Mouse (Mus musculus) MEL (cell line): Measurements from ENCODE around the gene Zfp575. TPM values are rescaled to one million over a fixed set of nuclear protein-coding genes. Genes with fewer than 3 reads are reported as not detected.

Source experiments
- DNase-seq: peaks from one replicate; pipeline ENCODE4 v3.0.0; 2011; ENCODE audit warnings: low read depth, low spot score
- H3K27ac ChIP-seq: 2 replicates; pipeline ENCODE4 v1.5.1; 2012; ENCODE audit warnings: low read depth, mild to moderate bottlenecking, control low read depth, low read length, moderate library complexity; ENCODE audit not compliant: control insufficient read depth
- H3K27me3 ChIP-seq, 2 experiments: fragments of 150-350 bp in 1 of 2; sonication (generic) in 1 of 2; 2 replicates each; pipeline ENCODE4 v1.6.1; 2012; ENCODE audit warnings: low read length in 2 of 2, mild to moderate bottlenecking in 2 of 2, improper control_type of control experiment in 1 of 2, moderate library complexity in 1 of 2; ENCODE audit not compliant: insufficient read depth in 2 of 2, control insufficient read depth in 1 of 2
- H3K36me3 ChIP-seq, 2 experiments: 2 replicates each; pipeline ENCODE4 v1.6.1; 2012 to 2014; ENCODE audit warnings: low read length in 2 of 2, improper control_type of control experiment in 1 of 2, inconsistent platforms in 1 of 2, mild to moderate bottlenecking in 1 of 2; ENCODE audit not compliant: insufficient read depth in 2 of 2, control insufficient read depth in 1 of 2
- H3K4me1 ChIP-seq, 2 experiments: fragments of 150-350 bp in 1 of 2; sonication (generic) in 1 of 2; 2 replicates each; pipeline ENCODE4 v1.6.1; 2012; ENCODE audit warnings: low read length in 2 of 2, improper control_type of control experiment in 1 of 2, mild to moderate bottlenecking in 1 of 2; ENCODE audit not compliant: insufficient read depth in 2 of 2, control insufficient read depth in 1 of 2
- H3K4me3 ChIP-seq, 2 experiments: fragments of 150-350 bp in 1 of 2; sonication (generic) in 1 of 2; 2 replicates each; pipeline ENCODE4 v1.5.1; 2012; ENCODE audit warnings: low read depth in 2 of 2, low read length in 2 of 2, mild to moderate bottlenecking in 2 of 2, moderate library complexity in 2 of 2, control low read depth in 1 of 2, improper control_type of control experiment in 1 of 2; ENCODE audit not compliant: control insufficient read depth in 1 of 2, insufficient read depth in 1 of 2
- H3K79me2 ChIP-seq: 2 replicates; pipeline ENCODE4 v1.6.1; 2012; ENCODE audit warnings: mild to moderate bottlenecking, low read length, moderate library complexity; ENCODE audit not compliant: control insufficient read depth, poor library complexity, insufficient read depth
- H3K9ac ChIP-seq: 2 replicates; pipeline ENCODE4 v1.6.1; 2012; ENCODE audit warnings: low read depth, mild to moderate bottlenecking, control low read depth, low read length, moderate library complexity; ENCODE audit not compliant: control insufficient read depth, poor library complexity, severe bottlenecking
- H3K9me3 ChIP-seq: fragments of 150-350 bp; sonication (generic); replicated peaks from 2 replicates; pipeline ENCODE4 v1.6.1; 2012; ENCODE audit warnings: mild to moderate bottlenecking, low read length, improper control_type of control experiment, moderate library complexity; ENCODE audit not compliant: insufficient read depth
- BHLHE40 ChIP-seq: IDR thresholded peaks from 2 replicates; pipeline ENCODE4 v1.6.1; 2012; ENCODE audit warnings: low read depth, mild to moderate bottlenecking, inconsistent platforms, low read length, improper control_type of control experiment, borderline replicate concordance
- CTCF ChIP-seq, 3 experiments: IDR thresholded peaks in 2 of 3; conservative IDR thresholded peaks in 1 of 3; 2 replicates each; pipeline ENCODE4 v1.5.1; 2011 to 2012; ENCODE audit warnings: low read length in 3 of 3, low read depth in 2 of 3, mild to moderate bottlenecking in 2 of 3, improper control_type of control experiment in 1 of 3, inconsistent platforms in 1 of 3, mixed read lengths in 1 of 3, moderate library complexity in 1 of 3; ENCODE audit not compliant: control insufficient read depth in 1 of 3, insufficient read depth in 1 of 3, poor library complexity in 1 of 3, severe bottlenecking in 1 of 3
- E2F4 ChIP-seq: IDR thresholded peaks from 2 replicates; pipeline ENCODE4 v1.6.1; 2011; ENCODE audit warnings: low read depth, low read length, improper control_type of control experiment, borderline replicate concordance
- ELF1 ChIP-seq: IDR thresholded peaks from 2 replicates; pipeline ENCODE4 v1.6.1; 2014; ENCODE audit warnings: low read depth, mild to moderate bottlenecking, inconsistent platforms, low read length, improper control_type of control experiment, moderate library complexity
- ETS1 ChIP-seq: IDR thresholded peaks from 2 replicates; pipeline ENCODE4 v1.6.1; 2012; ENCODE audit warnings: low read depth, mild to moderate bottlenecking, inconsistent platforms, low read length, improper control_type of control experiment, moderate library complexity
- GABPA ChIP-seq: IDR thresholded peaks from 2 replicates; pipeline ENCODE4 v1.6.1; 2012; ENCODE audit warnings: low read depth, mild to moderate bottlenecking, inconsistent platforms, low read length, improper control_type of control experiment, moderate library complexity
- KAT2A ChIP-seq: conservative IDR thresholded peaks from 2 replicates; pipeline ENCODE4 v1.6.1; 2012; ENCODE audit warnings: low read depth, low read length, improper control_type of control experiment, inconsistent platforms
- MAFK ChIP-seq: IDR thresholded peaks from 2 replicates; pipeline ENCODE4 v1.6.1; 2011; ENCODE audit warnings: low read depth, mild to moderate bottlenecking, low read length, improper control_type of control experiment, borderline replicate concordance
- MAX ChIP-seq: IDR thresholded peaks from 2 replicates; pipeline ENCODE4 v1.6.1; 2011; ENCODE audit warnings: low read length, improper control_type of control experiment
- MEF2A ChIP-seq: IDR thresholded peaks from 2 replicates; pipeline ENCODE4 v1.6.1; 2014; ENCODE audit warnings: low read depth, mild to moderate bottlenecking, inconsistent platforms, low read length, improper control_type of control experiment; ENCODE audit not compliant: poor library complexity, insufficient replicate concordance, severe bottlenecking; ENCODE audit errors: extremely low read depth
- MXI1 ChIP-seq: IDR thresholded peaks from 2 replicates; pipeline ENCODE4 v1.6.1; 2011; ENCODE audit warnings: mild to moderate bottlenecking, low read depth, low read length, improper control_type of control experiment
- MYB ChIP-seq: IDR thresholded peaks from 2 replicates; pipeline ENCODE4 v1.6.1; 2011; ENCODE audit warnings: mild to moderate bottlenecking, low read depth, low read length, improper control_type of control experiment
- MYC ChIP-seq: IDR thresholded peaks from 2 replicates; pipeline ENCODE4 v1.6.1; 2011; ENCODE audit warnings: low read depth, mild to moderate bottlenecking, low read length, improper control_type of control experiment, moderate library complexity
- NELFE ChIP-seq: IDR thresholded peaks from 2 replicates; pipeline ENCODE4 v1.6.1; 2011; ENCODE audit warnings: low read depth, low read length, improper control_type of control experiment
- NRF1 ChIP-seq: IDR thresholded peaks from 2 replicates; pipeline ENCODE4 v1.6.1; 2014; ENCODE audit warnings: low read depth, mild to moderate bottlenecking, inconsistent platforms, low read length, improper control_type of control experiment, moderate library complexity; ENCODE audit not compliant: poor library complexity, insufficient read depth, severe bottlenecking
- POLR2AphosphoS2 ChIP-seq: IDR thresholded peaks from 2 replicates; pipeline ENCODE4 v1.6.1; 2011; ENCODE audit warnings: low read length, improper control_type of control experiment
- RAD21 ChIP-seq: IDR thresholded peaks from 2 replicates; pipeline ENCODE4 v1.6.1; 2011; ENCODE audit warnings: mild to moderate bottlenecking, low read depth, low read length, improper control_type of control experiment
- RCOR1 ChIP-seq: IDR thresholded peaks from 2 replicates; pipeline ENCODE4 v1.6.1; 2012; ENCODE audit warnings: low read depth, mild to moderate bottlenecking, inconsistent platforms, low read length, improper control_type of control experiment
- TAL1 ChIP-seq: IDR thresholded peaks from 2 replicates; pipeline ENCODE4 v1.6.1; 2012; ENCODE audit warnings: mild to moderate bottlenecking, inconsistent platforms, low read length, moderate library complexity, mixed read lengths
- TBP ChIP-seq: IDR thresholded peaks from 2 replicates; pipeline ENCODE4 v1.8.0; 2011; ENCODE audit warnings: low read depth, low read length, improper control_type of control experiment
- TCF12 ChIP-seq: IDR thresholded peaks from 2 replicates; pipeline ENCODE4 v1.6.1; 2014; ENCODE audit warnings: low read depth, mild to moderate bottlenecking, inconsistent platforms, low read length, improper control_type of control experiment, moderate library complexity
- UBTF ChIP-seq: IDR thresholded peaks from 2 replicates; pipeline ENCODE4 v1.6.1; 2012; ENCODE audit warnings: low read depth, mild to moderate bottlenecking, inconsistent platforms, low read length, improper control_type of control experiment, moderate library complexity, borderline replicate concordance; ENCODE audit not compliant: insufficient read depth
- USF1 ChIP-seq: IDR thresholded peaks from 2 replicates; pipeline ENCODE4 v1.6.1; 2014; ENCODE audit warnings: low read depth, mild to moderate bottlenecking, inconsistent platforms, low read length, improper control_type of control experiment, moderate library complexity
- USF2 ChIP-seq, 2 experiments: IDR thresholded peaks; 2 replicates each; pipeline ENCODE4 v1.6.1; 2011 to 2012; ENCODE audit warnings: improper control_type of control experiment in 2 of 2, low read length in 2 of 2, borderline replicate concordance in 1 of 2, inconsistent platforms in 1 of 2, low read depth in 1 of 2, mild to moderate bottlenecking in 1 of 2; ENCODE audit not compliant: insufficient read depth in 1 of 2
- ZMIZ1 ChIP-seq: IDR thresholded peaks from 2 replicates; pipeline ENCODE4 v1.6.1; 2012; ENCODE audit warnings: low read depth, mild to moderate bottlenecking, inconsistent platforms, low read length, improper control_type of control experiment, moderate library complexity
- ZNF384 ChIP-seq: IDR thresholded peaks from 2 replicates; pipeline ENCODE4 v1.6.1; 2012; ENCODE audit warnings: low read depth, mild to moderate bottlenecking, inconsistent platforms, low read length, improper control_type of control experiment
- polyA plus RNA-seq, 2 experiments: library from polyadenylated mRNA; stranded (reverse) in 1 of 2; unstranded in 1 of 2; fragments of >175 nt in 1 of 2; fragments of >200 nt in 1 of 2; gene quantifications; 2 replicates each; pipeline versions ENCODE4 v1.2.1 to v1.2.4; 2012; ENCODE audit warnings: low replicate concordance in 2 of 2, low read depth in 1 of 2; ENCODE audit not compliant: insufficient read length in 2 of 2, insufficient read depth in 1 of 2, missing spikeins in 1 of 2
- total RNA-seq: library from RNA; depleted of rRNA; stranded (reverse); fragments of 300-350 nt; gene quantifications from 2 replicates; pipeline ENCODE4 v1.2.3, GENCODE M21; 2012

Zfp575 gene
- total and polyA plus RNA-seq, 3 experiments, result 0.50 to 0.58 TPM; not detected in 1

DNA sequence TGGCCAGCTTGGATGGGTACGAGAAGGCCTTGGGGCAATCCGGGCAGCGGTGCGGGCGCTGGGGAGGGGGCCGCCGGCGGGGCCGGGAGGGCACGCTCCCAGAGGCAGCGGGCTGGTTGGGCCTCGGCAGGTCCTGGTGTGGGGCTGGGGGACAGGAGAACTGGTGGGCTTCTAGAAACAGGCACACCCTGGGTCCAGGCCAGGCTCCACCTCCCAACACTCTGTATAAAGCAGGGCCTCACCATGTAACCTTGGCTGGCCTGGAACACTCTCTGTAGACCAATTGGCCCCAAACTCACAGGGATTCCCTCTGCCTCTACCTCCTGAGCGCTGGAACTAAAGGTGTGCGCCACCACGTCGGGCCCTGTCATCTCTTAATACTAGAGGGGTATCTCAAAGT lies 1.4 kb downstream of the Zfp575 start:
- H3K4me3 ChIP-seq, result no peak overlapping the region
- H3K4me1 ChIP-seq, result no peaks in the 10 kb centered on the region

DNA sequence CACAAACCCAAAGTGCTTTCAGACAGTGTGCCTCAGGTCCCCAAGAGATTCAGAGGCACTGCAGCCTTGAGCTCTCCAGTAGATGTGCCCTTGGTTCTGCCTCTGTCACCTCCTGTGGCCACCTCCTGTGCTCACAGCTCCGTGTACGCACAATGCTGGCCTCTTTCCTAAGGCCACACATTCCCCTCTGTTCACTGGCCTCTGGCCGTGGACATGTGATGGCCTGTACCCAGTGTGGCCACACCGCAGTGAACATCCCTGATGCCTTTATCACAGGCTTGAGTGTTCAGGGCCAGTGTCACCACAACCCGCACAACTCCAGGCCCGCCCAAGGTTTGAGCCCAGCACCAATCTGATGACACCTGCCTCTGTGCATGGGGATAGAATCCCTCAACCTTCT lies 2.6 kb downstream of the Zfp575 start:
- H3K9me3 ChIP-seq, result no peaks in the 10 kb centered on the region
- DNase-seq, result no peak
- H3K9ac ChIP-seq, result no peak overlapping the region
- H3K36me3 ChIP-seq, result no peaks in the 10 kb centered on the region
- TF ChIP-seq KAT2A, result no peak
- TF ChIP-seq MYB, result no peak
- no peak for TF ChIP-seq MAX
- TF ChIP-seq BHLHE40, result no peak
- TF ChIP-seq NELFE, result no peak
- no peak for TF ChIP-seq CTCF (IDR thresholded peaks at IDR 0.05 in 2 of 3, conservative IDR thresholded peaks at IDR 0.05 in 1 of 3; ENCODE audit: control insufficient read depth in 1 of 3, insufficient read depth in 1 of 3, low read depth in 2 of 3, low read length in 3 of 3, poor library complexity in 1 of 3, severe bottlenecking in 1 of 3)
- no peak for TF ChIP-seq MXI1
- TF ChIP-seq USF2 (IDR thresholded peaks at IDR 0.05; ENCODE audit: borderline replicate concordance in 1 of 2, insufficient read depth in 1 of 2, low read depth in 1 of 2, low read length in 2 of 2), result no peak
- TF ChIP-seq ELF1, result no peak
- no peak for TF ChIP-seq POLR2AphosphoS2
- no peak for TF ChIP-seq ETS1
- TF ChIP-seq NRF1, result no peak
- no peak for TF ChIP-seq MEF2A
- TF ChIP-seq RCOR1, result no peak
- TF ChIP-seq E2F4, result no peak
- TF ChIP-seq RAD21, result no peak
- TF ChIP-seq UBTF, result no peak
- TF ChIP-seq TBP, result no peak
- no peaks in the 10 kb centered on the region for H3K4me1 ChIP-seq
- H3K79me2 ChIP-seq, result no peaks in the 10 kb centered on the region
- no peaks in the 10 kb centered on the region for H3K27me3 ChIP-seq
- H3K27ac ChIP-seq, result no peak overlapping the region
- H3K4me3 ChIP-seq, result no peak overlapping the region

More for the DNA sequence above, 1.4 kb downstream of the Zfp575 start:
- no peaks in the 10 kb centered on the region for H3K9me3 ChIP-seq
- H3K27me3 ChIP-seq, result no peaks in the 10 kb centered on the region
- H3K79me2 ChIP-seq, result no peaks in the 10 kb centered on the region
- H3K9ac ChIP-seq, result no peak overlapping the region
- no peak overlapping the region for H3K27ac ChIP-seq
- TF ChIP-seq TAL1 (no peak), ZMIZ1 (no peak), TCF12 (no peak), MAFK (no peak), USF2 (IDR thresholded peaks at IDR 0.05; ENCODE audit: borderline replicate concordance in 1 of 2, insufficient read depth in 1 of 2, low read depth in 1 of 2, low read length in 2 of 2) (no peak), ZNF384 (no peak), RCOR1 (no peak), GABPA (no peak), E2F4 (no peak), CTCF (IDR thresholded peaks at IDR 0.05 in 2 of 3, conservative IDR thresholded peaks at IDR 0.05 in 1 of 3; ENCODE audit: control insufficient read depth in 1 of 3, insufficient read depth in 1 of 3, low read depth in 2 of 3, low read length in 3 of 3, poor library complexity in 1 of 3, severe bottlenecking in 1 of 3) (no peak), MYC (no peak), ETS1 (no peak), USF1 (no peak)
- TF ChIP-seq, all 39 proteins: peak for 0
- H3K36me3 ChIP-seq, result no peaks in the 10 kb centered on the region
- no peak for DNase-seq
